Mouse (Mus musculus) liver, embryonic 14.5 days (tissue): ENCODE data around the gene Tnxb.

Experiments
- CTCF ChIP-seq: IDR thresholded peaks from 2 replicates; pipeline ENCODE4 v1.5.1; 2016; ENCODE audit warnings: antibody characterized with exemption, low read depth, control low read depth
- EP300 ChIP-seq: IDR thresholded peaks from 2 replicates; pipeline ENCODE4 v1.6.1; 2016; ENCODE audit warnings: antibody characterized with exemption, low read depth

GRCm38 (mm10) chr17:34655581-34655991 is 14.7 kb upstream of the Tnxb start:
- TF ChIP-seq CTCF: no peak
- no peak for TF ChIP-seq EP300
